In genomic region chr15:98664042-98664907, GRCm38 (mm10) we compare ENCODE assay signal across 10 mouse cellular contexts. TPM values are rescaled to one million over a fixed set of nuclear protein-coding genes. Genes with fewer than 3 reads are reported as not detected.
DNase-seq lines count a peak whose midpoint lies in the region; ATAC-seq and TF ChIP-seq lines count a peak whose summit lies in the region.
"Had no signal": no experiment of that assay in that cellular context is flagged by ENCODE, and none has a peak within 500 bp of the region (broad histone marks: within the 10 kb centered on the region; RNA-seq: fewer than 3 reads in every experiment).

No protein-coding gene starts in this region.

- no peaks in the 10 kb centered on the region for H3K27me3 ChIP-seq in kidney, adult 2 months (replicated peaks; ENCODE audit: control insufficient read depth, insufficient read depth, low read length)
- H3K27me3 ChIP-seq: neural tube, embryonic 15.5 days had no signal

- ATAC-seq in common myeloid progenitor, adult 5-6 weeks (replicated peaks; ENCODE audit: low read depth, poor library complexity, severe bottlenecking) = peak; percentile 45; the same call in 1 of the 2 replicates

- TF ChIP-seq CTCF in kidney, adult 2 months (conservative IDR thresholded peaks at IDR 0.05; ENCODE audit: insufficient read depth, insufficient read length, low read depth, low read length) = peak; percentile 23; the same call in 1 of the 2 replicates

- peak; percentile 60 for DNase-seq in kidney, adult 2 months
- DNase-seq in kidney, postnatal 10 days = no peak
- peak; percentile 89 for DNase-seq in 3T3-L1 (ENCODE audit: low read depth, low spot score)
- DNase-seq in 416B (ENCODE audit: low read depth) = peak; percentile 86
- no peak for DNase-seq in ovary, postnatal 10 days (ENCODE audit: low spot score)
- DNase-seq in spleen, adult 12 weeks (ENCODE audit: low spot score) = no peak

- 71% methylated on average over 11 of the region's 11 CpGs for WGBS in kidney, adult 2 months

- H3K4me3 ChIP-seq in kidney, adult 2 months (ENCODE audit: insufficient read depth, low read depth, low read length) = no peak overlapping the region
- H3K4me3 ChIP-seq: neural tube, embryonic 15.5 days had no signal

- no peak for TF ChIP-seq POLR2A in kidney, adult 2 months (IDR thresholded peaks at IDR 0.05; ENCODE audit: low read depth, low read length)

- H3K4me1 ChIP-seq in kidney, adult 2 months (ENCODE audit: control insufficient read depth, insufficient read depth, low read length) = no peaks in the 10 kb centered on the region

- H3K27ac ChIP-seq in kidney, adult 2 months (ENCODE audit: insufficient read depth, low read depth, low read length) = no peak overlapping the region
- H3K27ac ChIP-seq: macrophage; neural tube, embryonic 15.5 days had no signal

- H3K36me3 ChIP-seq in kidney, adult 2 months (ENCODE audit: control insufficient read depth, insufficient read depth, low read length) = no peaks in the 10 kb centered on the region
- H3K36me3 ChIP-seq: neural tube, embryonic 15.5 days had no signal

RNA-seq across cellular contexts. Expression of gene Ddx23, which starts 1.6 kb away (rescaled TPM):
- 23.8 and 24.4 TPM in 2 replicates for polyA plus RNA-seq in kidney, adult 2 months (2012; rRNA removed)
- 84.4 and 114 TPM in 2 replicates for total RNA-seq in common myeloid progenitor, adult 5-6 weeks (2017)

RNA-seq across cellular contexts. Expression of gene Rnd1, which starts 13.0 kb away (rescaled TPM):
- polyA plus RNA-seq in kidney, adult 2 months (2012; rRNA removed) = 2.2 and 2.8 TPM in 2 replicates
- 0.23 TPM in 1 of 2 replicates, not detected in the other for total RNA-seq in common myeloid progenitor, adult 5-6 weeks (2017)

RNA-seq across cellular contexts. Expression of gene Cacnb3, which starts 33.6 kb away (rescaled TPM):
- polyA plus RNA-seq in kidney, adult 2 months (2012; rRNA removed) = 20.2 and 21.7 TPM in 2 replicates
- not detected in 2 replicates for total RNA-seq in common myeloid progenitor, adult 5-6 weeks (2017)
- total RNA-seq: hematopoietic stem cell, adult 5-6 weeks had no signal

RNA-seq across cellular contexts. Expression of gene Ccdc65, which starts 43.7 kb away (rescaled TPM):
- 0.42 and 0.60 TPM in 2 replicates for polyA plus RNA-seq in kidney, adult 2 months (2012; rRNA removed)
- total RNA-seq in common myeloid progenitor, adult 5-6 weeks (2017) = not detected in 2 replicates
- total RNA-seq: hematopoietic stem cell, adult 5-6 weeks had no signal

RNA-seq across cellular contexts. Expression of gene Adcy6, which starts 54.4 kb away (rescaled TPM):
- polyA plus RNA-seq in kidney, adult 2 months (2012; rRNA removed) = 98.7 and 104 TPM in 2 replicates
- total RNA-seq in common myeloid progenitor, adult 5-6 weeks (2017) = 23.4 and 32.4 TPM in 2 replicates

Comparison
In these comparisons a context has a peak if more than half of its experiments do, and no peak if none do; other contexts are left out.
1. DNase-seq: peak in kidney, adult 2 months (single experiment), 3T3-L1 (single experiment) and 416B (single experiment); none in kidney, postnatal 10 days (single experiment), ovary, postnatal 10 days (single experiment) and spleen, adult 12 weeks (single experiment).